Mouse (Mus musculus): ENCODE data around the gene Cd200r1.
"Not testable (repeated sequence)": the region's sequence is repeated elsewhere in the genome, so short reads cannot be mapped to it uniquely, and the experiment has no call there.

Gene Cd200r1

GRCm38 (mm10) chr16:44766320-44766892 is 870 bp downstream of the Cd200r1 start:
- in situ Hi-C loops (cut with MboI, MseI), result loop anchor here (10.0 kb wide), 1 partner anchor 368 kb away; no protein-coding TSS in a partner anchor

- in situ Hi-C loops (cut with MboI, MseI), result loop anchor here (10.0 kb wide), 1 partner anchor 367 kb away; no protein-coding TSS in a partner anchor
Observed at GRCm38 (mm10) chr16:44767506-44767905, 2.0 kb downstream of the Cd200r1 start.

- in situ Hi-C loops (cut with MboI, MseI), result loop anchor here (10.0 kb wide), 1 partner anchor 367 kb away; no protein-coding TSS in a partner anchor
Observed at GRCm38 (mm10) chr16:44767967-44768366, 2.4 kb downstream of the Cd200r1 start.

- in situ Hi-C loops (cut with MboI, MseI), result no loop called here
Observed at GRCm38 (mm10) chr16:44772577-44772976, 7.0 kb downstream of the Cd200r1 start.

- in situ Hi-C loops (cut with MboI, MseI), result no loop called here
Observed at GRCm38 (mm10) chr16:44773673-44774072, 8.1 kb downstream of the Cd200r1 start.

- in situ Hi-C loops (cut with MboI, MseI), result no loop called here
Observed at GRCm38 (mm10) chr16:44774201-44774600, 8.7 kb downstream of the Cd200r1 start.

- in situ Hi-C loops (cut with MboI, MseI), result no loop called here
Observed at GRCm38 (mm10) chr16:44778538-44779147, 13.1 kb downstream of the Cd200r1 start.

- in situ Hi-C loops (cut with MboI, MseI), result no loop called here
Observed at GRCm38 (mm10) chr16:44779494-44779893, 14.0 kb downstream of the Cd200r1 start.

GRCm38 (mm10) chr16:44780751-44781150 is 15.2 kb downstream of the Cd200r1 start:
- in situ Hi-C loops (cut with MboI, MseI), result no loop called here

GRCm38 (mm10) chr16:44786934-44787333 is 21.4 kb downstream of the Cd200r1 start:
- in situ Hi-C loops (cut with MboI, MseI), result no loop called here

- in situ Hi-C loops (cut with MboI, MseI), result no loop called here
Observed at GRCm38 (mm10) chr16:44794416-44794815, 28.9 kb downstream of the Cd200r1 start.

GRCm38 (mm10) chr16:44805976-44806375 is 40.4 kb downstream of the Cd200r1 start:
- in situ Hi-C loops (cut with MboI, MseI), result no loop called here

- in situ Hi-C loops (cut with MboI, MseI), result not testable (repeated sequence)
Observed at GRCm38 (mm10) chr16:44810223-44810622, 44.7 kb downstream of the Cd200r1 start.

GRCm38 (mm10) chr16:44811544-44811943 is 46.0 kb downstream of the Cd200r1 start, which contains the start of gene Cd200r4:
Gene Cd200r4, plus strand, starts transcription at chr16:44811733.
- in situ Hi-C loops (cut with MboI, MseI), result no loop called here

- in situ Hi-C loops (cut with MboI, MseI), result no loop called here
Observed at GRCm38 (mm10) chr16:44812468-44813065, 47.0 kb downstream of the Cd200r1 start.

- in situ Hi-C loops (cut with MboI, MseI), result no loop called here
Observed at GRCm38 (mm10) chr16:44818010-44818409, 52.5 kb downstream of the Cd200r1 start.

- in situ Hi-C loops (cut with MboI, MseI), result no loop called here
Observed at GRCm38 (mm10) chr16:44820545-44820944, 55.0 kb downstream of the Cd200r1 start.

- in situ Hi-C loops (cut with MboI, MseI), result no loop called here
Observed at GRCm38 (mm10) chr16:44832286-44832685, 66.8 kb downstream of the Cd200r1 start.

- in situ Hi-C loops (cut with MboI, MseI), result not testable (repeated sequence)
Observed at GRCm38 (mm10) chr16:44833189-44833588, 67.7 kb downstream of the Cd200r1 start.

Measured in T-helper 1 cell (primary cell).